Mouse (Mus musculus): ENCODE results near the gene Dnmt3b. TPM values are rescaled to one million over a fixed set of nuclear protein-coding genes. Genes with fewer than 3 reads are reported as not detected.
A peak's percentile ranks its signal among the peaks of the same experiment; 100 is the strongest.

The Dnmt3b gene
- total RNA-seq (2021): 2.8 and 5.1 TPM in 2 replicates
- long read RNA-seq, experiment 1, partial matches to known transcripts: 0 of 2 reads
- long read RNA-seq, experiment 1, other reads (novel, unspliced or antisense): 1 of 2 reads
- long read RNA-seq, experiment 2, partial matches to known transcripts: 0 of 1 reads
- long read RNA-seq, experiment 2, other reads (novel, unspliced or antisense): 1 of 1 reads

- DNase-seq: peak; percentile 79
These were observed at the start of gene Dnmt3b for GRCm38 (mm10) chr2:153649298-153650013. Gene Dnmt3b (plus strand): TSS chr2:153649450.

GRCm38 (mm10) chr2:153600021-153600666 lies 49.1 kb upstream of the Dnmt3b start:
- DNase-seq: peak; percentile 84

GRCm38 (mm10) chr2:153600667-153601648 lies 48.3 kb upstream of the Dnmt3b start:
- DNase-seq: peak; percentile 89

- peak; percentile 69 for DNase-seq
These were observed 45.5 kb upstream of the Dnmt3b start for GRCm38 (mm10) chr2:153603724-153604123.

GRCm38 (mm10) chr2:153606421-153606820 lies 42.8 kb upstream of the Dnmt3b start:
- peak; percentile 66 for DNase-seq

GRCm38 (mm10) chr2:153607870-153608515 lies 41.3 kb upstream of the Dnmt3b start:
- DNase-seq: peak; percentile 82

GRCm38 (mm10) chr2:153609058-153609457 lies 40.2 kb upstream of the Dnmt3b start:
- DNase-seq: peak; percentile 88

- peak; percentile 97 for DNase-seq
These were observed 39.7 kb upstream of the Dnmt3b start for GRCm38 (mm10) chr2:153609548-153609947.

- peak; percentile 68 for DNase-seq
These were observed 38.6 kb upstream of the Dnmt3b start for GRCm38 (mm10) chr2:153610426-153611240.

- no peak for DNase-seq
These were observed 38.0 kb upstream of the Dnmt3b start for GRCm38 (mm10) chr2:153611241-153611630.

GRCm38 (mm10) chr2:153611743-153612142 lies 37.5 kb upstream of the Dnmt3b start:
- DNase-seq: no peak

- no peak for DNase-seq
These were observed 36.5 kb upstream of the Dnmt3b start for GRCm38 (mm10) chr2:153612594-153613281.

GRCm38 (mm10) chr2:153616893-153617292 lies 32.4 kb upstream of the Dnmt3b start:
- DNase-seq: no peak

- no peak for DNase-seq
These were observed 30.8 kb upstream of the Dnmt3b start for GRCm38 (mm10) chr2:153618439-153618838.

GRCm38 (mm10) chr2:153618889-153619288 lies 30.4 kb upstream of the Dnmt3b start:
- DNase-seq: no peak

GRCm38 (mm10) chr2:153622449-153622848 lies 26.8 kb upstream of the Dnmt3b start:
- DNase-seq: no peak

GRCm38 (mm10) chr2:153630950-153631349 lies 18.3 kb upstream of the Dnmt3b start:
- no peak for DNase-seq

- peak; percentile 94 for DNase-seq
These were observed 17.0 kb upstream of the Dnmt3b start, which contains the start of gene Commd7 for GRCm38 (mm10) chr2:153631976-153632870. Gene Commd7 (minus strand): TSS chr2:153632781.

- no peak for DNase-seq
These were observed 16.4 kb upstream of the Dnmt3b start for GRCm38 (mm10) chr2:153632871-153633226.
